Mouse (Mus musculus) hindbrain, postnatal 0 days (tissue): Measurements from ENCODE around the gene Fancg. TPM values are rescaled to one million over a fixed set of nuclear protein-coding genes. Genes with fewer than 3 reads are reported as not detected.

Source experiments
- ATAC-seq: fragments of 200-750 bp; cut with Nextera tagmentation; 2 replicates; pipeline ENCODE4 v1.8.0; 2017; ENCODE audit warnings: mild to moderate bottlenecking, moderate TSS enrichment, moderate library complexity
- DNase-seq: peaks from one replicate; pipeline ENCODE4 v3.0.0-alpha.2; 2015; ENCODE audit warnings: low spot score
- H3K27ac ChIP-seq: fragments of 300-500 bp; sonication (generic); 2 replicates; pipeline ENCODE4 v1.5.1; 2014; ENCODE audit warnings: mild to moderate bottlenecking
- H3K27me3 ChIP-seq: fragments of 300-500 bp; sonication (generic); 2 replicates; pipeline ENCODE4 v1.6.1; 2014; ENCODE audit warnings: low read length, mixed read lengths; ENCODE audit not compliant: insufficient read depth
- H3K36me3 ChIP-seq: fragments of 300-500 bp; sonication (generic); 2 replicates; pipeline ENCODE4 v1.6.1; 2014; ENCODE audit warnings: low read length, mixed read lengths; ENCODE audit not compliant: insufficient read depth
- H3K4me1 ChIP-seq: fragments of 300-500 bp; sonication (generic); 2 replicates; pipeline ENCODE4 v1.6.1; 2014; ENCODE audit warnings: antibody characterized with exemption, low read length, mixed read lengths; ENCODE audit not compliant: insufficient read depth
- H3K4me2 ChIP-seq: fragments of 300-500 bp; sonication (generic); 2 replicates; pipeline ENCODE4 v1.6.1; 2014; ENCODE audit warnings: low read depth, mild to moderate bottlenecking, low read length, moderate library complexity, mixed read lengths
- H3K4me3 ChIP-seq: fragments of 300-500 bp; sonication (generic); 2 replicates; pipeline ENCODE4 v1.5.1; 2014; ENCODE audit warnings: low read length
- H3K9ac ChIP-seq: fragments of 300-500 bp; sonication (generic); replicated peaks from 2 replicates; pipeline ENCODE4 v1.6.1; 2014; ENCODE audit warnings: mild to moderate bottlenecking, low read length, moderate library complexity, mixed read lengths
- H3K9me3 ChIP-seq: fragments of 300-500 bp; sonication (generic); 2 replicates; pipeline ENCODE4 v1.6.1; 2016; ENCODE audit warnings: low read length, mixed read lengths
- CTCF ChIP-seq: IDR thresholded peaks from 2 replicates; pipeline ENCODE4 v1.5.1; 2016; ENCODE audit warnings: antibody characterized with exemption, control low read depth, low read depth
- WGBS: fragments of 180-500 bp; shearing (Covaris S2); extraction: QIAGEN DNeasy Blood & Tissue Kit; methylation state at CpG from one replicate; pipeline ENCODE4 v1.1.7; 2014; 5-methylcytosine and 5-hydroxymethylcytosine counted together
- polyA plus RNA-seq: library from polyadenylated mRNA; unstranded; fragments of >200 nt; fragmentation: Nextera tagmentation; extraction: Ambion mirVana; gene quantifications from 2 replicates; pipeline ENCODE4 v1.2.1, GENCODE M21; 2015
- total RNA-seq: library from RNA; depleted of rRNA; stranded (reverse); fragments of >200 nt; gene quantifications from 2 replicates; pipeline ENCODE4 v1.2.3, GENCODE M21; 2014; rRNA removed

The Fancg gene
- total and polyA plus RNA-seq, 2 experiments from 2014 or later = 13.1 to 14.5 TPM

- Histone ChIP-seq H3K27ac (no peak overlapping the region), H3K4me3 (no peak overlapping the region), H3K9me3 (no peaks in the 10 kb centered on the region), H3K4me2 (no peak overlapping the region), H3K27me3 (no peaks in the 10 kb centered on the region), H3K36me3 (peaks cover 17% of the 10 kb centered on the region), H3K4me1 (peaks cover 21% of the 10 kb centered on the region), H3K9ac (no peak overlapping the region)
- 77% methylated on average over 11 of the region's 11 CpGs for WGBS
- TF ChIP-seq CTCF = no peak
- ATAC-seq = no peak
- no peak for DNase-seq
Measured at GRCm38 (mm10) chr4:42957306-42957705, 53.0 kb downstream of the Fancg start.

GRCm38 (mm10) chr4:42956581-42956980 is 53.7 kb downstream of the Fancg start:
- ATAC-seq = no peak

DNA sequence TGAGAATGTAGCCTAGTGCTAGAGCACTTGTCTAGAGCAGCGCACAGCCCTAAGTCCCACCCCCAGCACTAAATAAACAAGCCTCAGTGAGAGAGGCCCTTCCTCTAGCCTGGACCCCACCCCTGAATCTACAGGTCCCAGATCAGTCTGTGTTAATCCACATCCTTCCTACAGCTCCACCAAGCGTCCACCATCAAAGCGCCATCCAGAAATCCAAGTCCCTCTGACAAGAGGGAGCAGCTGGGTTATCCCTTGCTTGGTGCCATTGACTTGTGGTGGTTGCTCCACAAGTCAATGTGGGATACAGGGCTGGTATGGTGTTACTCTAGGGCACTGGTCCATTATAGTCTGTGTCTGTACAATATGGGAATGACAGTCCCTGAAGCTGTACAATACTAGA is 55.1 kb downstream of the Fancg start:
- H3K9ac ChIP-seq = no peak overlapping the region
- H3K4me1 ChIP-seq = peaks cover 32% of the 10 kb centered on the region
- peaks cover 17% of the 10 kb centered on the region for H3K36me3 ChIP-seq

More at GRCm38 (mm10) chr4:42956581-42956980, 53.7 kb downstream of the Fancg start:
- Histone ChIP-seq H3K9me3 (no peaks in the 10 kb centered on the region), H3K27me3 (no peaks in the 10 kb centered on the region), H3K36me3 (peaks cover 17% of the 10 kb centered on the region), H3K4me3 (no peak overlapping the region), H3K9ac (no peak overlapping the region), H3K4me1 (peaks cover 28% of the 10 kb centered on the region), H3K27ac (no peak overlapping the region), H3K4me2 (no peak overlapping the region)
- WGBS = 95% methylated on average over 17 of the region's 17 CpGs
- TF ChIP-seq CTCF = no peak
- no peak for DNase-seq

DNA sequence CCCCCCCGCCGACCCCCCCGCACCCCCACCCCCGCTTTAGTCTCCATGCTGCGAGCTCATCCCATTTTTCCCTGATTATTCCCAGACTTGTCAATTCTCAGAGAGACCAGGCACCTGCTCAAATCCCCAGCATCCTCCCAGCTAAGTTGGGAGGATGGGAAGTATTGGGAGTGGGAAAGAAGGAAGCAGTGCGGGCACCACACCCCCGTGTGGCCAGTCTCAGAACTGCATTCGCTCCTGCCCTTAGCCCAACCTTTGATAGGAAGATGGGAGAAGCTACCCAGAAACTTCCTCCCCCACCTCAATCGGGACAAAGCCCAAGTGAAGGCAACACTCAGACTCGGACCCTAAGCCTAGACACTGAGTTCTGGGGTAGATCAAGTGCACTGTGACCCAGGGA is 56.0 kb downstream of the Fancg start:
- ATAC-seq = no peak
- Histone ChIP-seq H3K9ac (no peak overlapping the region), H3K4me2 (peak overlapping the region; percentile 91), H3K4me3 (no peak overlapping the region), H3K27me3 (no peaks in the 10 kb centered on the region), H3K9me3 (no peaks in the 10 kb centered on the region), H3K4me1 (peaks cover 33% of the 10 kb centered on the region), H3K36me3 (peaks cover 17% of the 10 kb centered on the region), H3K27ac (peak overlapping the region; percentile 71; the same call in 1 of the 2 replicates)
- TF ChIP-seq CTCF = peak; percentile 92
- peak; percentile 88 for DNase-seq
- WGBS = 4% methylated on average over 10 of the region's 10 CpGs

More for the DNA sequence above, 55.1 kb downstream of the Fancg start:
- no peak for TF ChIP-seq CTCF
- Histone ChIP-seq H3K27ac (0 out of 2 replicates have a peak overlapping the region, but pooled peaks have one; percentile 11), H3K4me2 (no peak overlapping the region), H3K9me3 (no peaks in the 10 kb centered on the region), H3K4me3 (no peak overlapping the region), H3K27me3 (no peaks in the 10 kb centered on the region)
- DNase-seq (no peak), ATAC-seq (no peak)
- 96% methylated on average over 3 of the region's 3 CpGs for WGBS

DNA sequence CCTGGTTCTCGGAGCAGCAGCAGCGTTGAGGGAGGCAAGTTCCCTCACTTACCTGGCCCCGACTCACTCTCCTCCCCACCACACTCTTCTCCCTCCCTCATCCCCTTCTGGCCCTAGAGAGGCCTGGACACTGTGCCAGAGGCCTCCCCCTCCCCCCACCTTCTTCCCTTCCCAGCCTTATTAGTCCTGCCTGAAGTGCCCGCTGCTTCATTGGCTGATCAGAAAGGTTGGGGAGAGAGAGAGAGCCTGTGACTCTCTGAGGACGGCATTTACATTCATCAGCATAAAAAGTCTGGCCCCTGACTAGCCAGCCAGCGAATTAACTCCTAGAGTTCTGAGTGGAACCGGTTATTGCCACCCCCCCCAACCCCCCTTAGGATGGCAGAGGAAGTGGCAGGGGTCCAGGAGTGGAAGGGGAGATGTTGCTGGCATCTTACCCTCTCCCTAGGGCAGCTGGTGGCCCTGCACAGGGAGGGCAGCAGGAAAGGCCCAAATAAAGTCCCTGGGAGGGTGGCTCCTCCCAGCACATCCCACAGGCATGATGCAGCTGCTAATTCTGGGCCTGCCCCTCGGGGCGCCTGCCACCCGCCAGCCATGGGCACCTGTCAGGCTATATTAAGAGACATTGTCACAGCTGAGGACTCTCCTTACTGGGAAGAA is 56.7 kb downstream of the Fancg start:
- 3% methylated on average over 10 of the region's 10 CpGs for whole genome bisulfite sequencing
- peak overlapping the region; percentile 14 for H3K4me3 ChIP-seq
- ATAC-seq (no peak), DNase-seq (peak; percentile 67)
- H3K4me1 ChIP-seq = peaks cover 38% of the 10 kb centered on the region
- no peaks in the 10 kb centered on the region for H3K27me3 ChIP-seq
- no peak for TF ChIP-seq CTCF
- H3K9me3 ChIP-seq = no peaks in the 10 kb centered on the region
- peaks cover 17% of the 10 kb centered on the region for H3K36me3 ChIP-seq
- peak overlapping the region; percentile 71 for H3K27ac ChIP-seq
- H3K4me2 ChIP-seq = peak overlapping the region; percentile 91
- H3K9ac ChIP-seq = peak overlapping the region; percentile 94; the same call in 1 of the 2 replicates

DNA sequence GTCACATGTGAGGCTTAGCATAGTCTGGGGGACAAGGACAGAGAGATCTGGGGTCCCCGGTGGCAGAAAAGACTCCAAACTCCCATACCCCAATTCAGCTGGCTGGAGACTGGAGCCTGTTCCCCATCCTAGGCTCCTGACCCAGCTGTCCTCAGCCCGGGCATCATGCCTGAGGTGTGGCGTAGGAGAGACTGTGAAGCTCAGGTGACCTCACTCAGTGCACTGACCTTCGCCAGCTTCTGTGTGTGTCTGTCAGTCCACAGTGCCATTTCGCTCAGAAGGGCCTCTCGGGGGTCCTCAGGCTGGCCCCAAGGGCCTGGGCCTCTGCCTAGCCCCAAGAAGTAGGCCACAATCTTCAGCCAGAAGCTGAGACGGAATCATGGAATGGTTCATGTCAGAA is 57.7 kb downstream of the Fancg start:
- DNase-seq (no peak), ATAC-seq (no peak)
- peaks cover 11% of the 10 kb centered on the region for H3K36me3 ChIP-seq
- H3K27ac ChIP-seq = peak overlapping the region; percentile 71; the same call in 1 of the 2 replicates
- H3K9me3 ChIP-seq = no peaks in the 10 kb centered on the region
- H3K4me3 ChIP-seq = peak overlapping the region; percentile 5; the same call in 1 of the 2 replicates
- peak overlapping the region; percentile 91 for H3K4me2 ChIP-seq
- TF ChIP-seq CTCF = no peak
- H3K9ac ChIP-seq = peak overlapping the region; percentile 94
- H3K27me3 ChIP-seq = no peaks in the 10 kb centered on the region
- H3K4me1 ChIP-seq = peaks cover 48% of the 10 kb centered on the region
- WGBS = 77% methylated on average over 7 of the region's 7 CpGs

Other genes with a start within 250 kb of the Fancg start
- 3.1 TPM in 1 of 2 replicates, not detected in the other for gene Ccl21a, start 236.5 kb downstream of the Fancg start, total RNA-seq
- 0.24 and 0.79 TPM in 2 replicates for gene Ccl21a, start 236.5 kb downstream of the Fancg start, polyA plus RNA-seq
- gene Fam205a1, start 156.6 kb downstream of the Fancg start, total RNA-seq = 0.07 TPM in 1 of 2 replicates, not detected in the other
- gene Fam205a1, start 156.6 kb downstream of the Fancg start, polyA plus RNA-seq = 0.15 TPM in 1 of 2 replicates, not detected in the other
- 0.05 TPM in 1 of 2 replicates, not detected in the other for gene Gm12394, start 153.7 kb downstream of the Fancg start, total RNA-seq
- gene Gm12394, start 153.7 kb downstream of the Fancg start, polyA plus RNA-seq = 0.55 and 0.68 TPM in 2 replicates
- not detected in 2 replicates for gene Fam205c, start 136.3 kb downstream of the Fancg start, total RNA-seq
- gene Fam205c, start 136.3 kb downstream of the Fancg start, polyA plus RNA-seq = 4.7 TPM in 2 replicates
- 123 and 130 TPM in 2 replicates for gene Phf24, start 93.8 kb downstream of the Fancg start, total RNA-seq
- gene Phf24, start 93.8 kb downstream of the Fancg start, polyA plus RNA-seq = 33.9 and 38.6 TPM in 2 replicates
- 88.0 and 96.9 TPM in 2 replicates for gene Dnajb5, start 60.7 kb downstream of the Fancg start, total RNA-seq
- 28.1 and 33.4 TPM in 2 replicates for gene Dnajb5, start 60.7 kb downstream of the Fancg start, polyA plus RNA-seq
- gene 1700022I11Rik, start 40.9 kb downstream of the Fancg start, total RNA-seq = not detected in 2 replicates
- 0.37 and 0.60 TPM in 2 replicates for gene 1700022I11Rik, start 40.9 kb downstream of the Fancg start, polyA plus RNA-seq
- gene Vcp, start 10.0 kb downstream of the Fancg start, total RNA-seq = 187 and 191 TPM in 2 replicates
- gene Vcp, start 10.0 kb downstream of the Fancg start, polyA plus RNA-seq = 445 and 455 TPM in 2 replicates
- 27.7 and 33.4 TPM in 2 replicates for gene Pigo, start 15.3 kb upstream of the Fancg start, total RNA-seq
- gene Pigo, start 15.3 kb upstream of the Fancg start, polyA plus RNA-seq = 20.8 and 22.1 TPM in 2 replicates
- 86.2 and 118 TPM in 2 replicates for gene Stoml2, start 21.2 kb upstream of the Fancg start, total RNA-seq
- 256 and 272 TPM in 2 replicates for gene Stoml2, start 21.2 kb upstream of the Fancg start, polyA plus RNA-seq
- gene Fam214b, start 35.7 kb upstream of the Fancg start, total RNA-seq = 36.0 and 54.9 TPM in 2 replicates
- 25.0 TPM in 2 replicates for gene Fam214b, start 35.7 kb upstream of the Fancg start, polyA plus RNA-seq
- gene Unc13b, start 48.4 kb upstream of the Fancg start, total RNA-seq = 40.4 and 41.8 TPM in 2 replicates
- 6.6 TPM in 2 replicates for gene Unc13b, start 48.4 kb upstream of the Fancg start, polyA plus RNA-seq